Mouse (Mus musculus) brown adipose tissue, adult 24 weeks (tissue): Measurements from ENCODE around the gene Lhfpl5. TPM values are rescaled to one million over a fixed set of nuclear protein-coding genes. Genes with fewer than 3 reads are reported as not detected.
"Not testable (repeated sequence)": the region's sequence is repeated elsewhere in the genome, so short reads cannot be mapped to it uniquely, and the experiment has no call there.

Experiments
- H3K27ac ChIP-seq: fragments of 200-500 bp; replicated peaks from 2 replicates; pipeline ENCODE4 v1.5.1; 2012; ENCODE audit warnings: low read depth, mild to moderate bottlenecking, low read length
- H3K4me1 ChIP-seq: fragments of 200-500 bp; 2 replicates; pipeline ENCODE4 v1.6.1; 2012; ENCODE audit warnings: low read length, mixed read lengths; ENCODE audit not compliant: control insufficient read depth, insufficient read depth, insufficient read length
- H3K4me3 ChIP-seq: fragments of 200-500 bp; 2 replicates; pipeline ENCODE4 v1.5.1; 2012; ENCODE audit warnings: low read depth, mild to moderate bottlenecking, low read length, moderate library complexity; ENCODE audit not compliant: insufficient read depth
- polyA plus RNA-seq: library from polyadenylated mRNA; stranded (reverse); fragments of >200 nt; gene quantifications from 2 replicates; pipeline ENCODE4 v1.2.4, GENCODE M21; 2012; ENCODE audit not compliant: missing spikeins, insufficient read depth, insufficient read length

The Lhfpl5 gene
- polyA plus RNA-seq = not detected in 2 replicates

GRCm38 (mm10) chr17:28575244-28576125, at the start of gene Lhfpl5:
Lhfpl5 (plus strand) TSS chr17:28575641.
- no peak within 1 kb of the TSS for H3K27ac ChIP-seq
- no peak within 1 kb of the TSS for H3K4me3 ChIP-seq
- H3K4me1 ChIP-seq = no peaks in the 10 kb centered on the region

GRCm38 (mm10) chr17:28527184-28528042, 48.0 kb upstream of the Lhfpl5 start:
- Histone ChIP-seq H3K27ac (no peak overlapping the region), H3K4me1 (no peaks in the 10 kb centered on the region), H3K4me3 (peak overlapping the region; percentile 21; the same call in 1 of the 2 replicates)

GRCm38 (mm10) chr17:28528043-28528351, 47.4 kb upstream of the Lhfpl5 start:
- Histone ChIP-seq H3K27ac (no peak overlapping the region), H3K4me3 (peak overlapping the region; percentile 21; the same call in 1 of the 2 replicates), H3K4me1 (no peaks in the 10 kb centered on the region)

GRCm38 (mm10) chr17:28529116-28529515, 46.3 kb upstream of the Lhfpl5 start:
- Histone ChIP-seq H3K4me3 (no peak overlapping the region), H3K4me1 (no peaks in the 10 kb centered on the region), H3K27ac (no peak overlapping the region)

- H3K27ac ChIP-seq = no peak within 1 kb of the TSS
- H3K4me1 ChIP-seq = no peaks in the 10 kb centered on the region
- H3K4me3 ChIP-seq = no peak within 1 kb of the TSS
Measured at GRCm38 (mm10) chr17:28530506-28530905, 44.9 kb upstream of the Lhfpl5 start, which contains the start of gene Armc12. Armc12 (plus strand) TSS chr17:28530806.

- H3K4me1 ChIP-seq = no peaks in the 10 kb centered on the region
- H3K27ac ChIP-seq = no peak overlapping the region
- H3K4me3 ChIP-seq = no peak overlapping the region
Measured at GRCm38 (mm10) chr17:28531946-28532345, 43.5 kb upstream of the Lhfpl5 start.

GRCm38 (mm10) chr17:28532557-28532956, 42.9 kb upstream of the Lhfpl5 start:
- no peak overlapping the region for H3K27ac ChIP-seq
- H3K4me1 ChIP-seq = no peaks in the 10 kb centered on the region
- no peak overlapping the region for H3K4me3 ChIP-seq

- H3K4me1 ChIP-seq = no peaks in the 10 kb centered on the region
- no peak overlapping the region for H3K27ac ChIP-seq
- no peak overlapping the region for H3K4me3 ChIP-seq
Measured at GRCm38 (mm10) chr17:28533327-28533726, 42.1 kb upstream of the Lhfpl5 start.

GRCm38 (mm10) chr17:28537881-28538280, 37.6 kb upstream of the Lhfpl5 start:
- Histone ChIP-seq H3K4me1 (no peaks in the 10 kb centered on the region), H3K4me3 (no peak overlapping the region), H3K27ac (no peak overlapping the region)

GRCm38 (mm10) chr17:28546925-28547324, 28.5 kb upstream of the Lhfpl5 start:
- H3K4me1 ChIP-seq = no peaks in the 10 kb centered on the region
- H3K27ac ChIP-seq = no peak overlapping the region
- H3K4me3 ChIP-seq = no peak overlapping the region

GRCm38 (mm10) chr17:28548550-28548949, 26.9 kb upstream of the Lhfpl5 start:
- no peaks in the 10 kb centered on the region for H3K4me1 ChIP-seq
- no peak overlapping the region for H3K27ac ChIP-seq
- H3K4me3 ChIP-seq = no peak overlapping the region

- Histone ChIP-seq H3K4me1 (no peaks in the 10 kb centered on the region), H3K4me3 (no peak within 1 kb of the TSS), H3K27ac (no peak within 1 kb of the TSS)
Measured at GRCm38 (mm10) chr17:28549111-28549510, 26.3 kb upstream of the Lhfpl5 start, which contains the start of gene Clpsl2. Clpsl2 (plus strand) TSS chr17:28549411.

GRCm38 (mm10) chr17:28553040-28553793, 22.2 kb upstream of the Lhfpl5 start:
- Histone ChIP-seq H3K4me1 (no peaks in the 10 kb centered on the region), H3K4me3 (no peak overlapping the region), H3K27ac (no peak overlapping the region)

GRCm38 (mm10) chr17:28554021-28554420, 21.4 kb upstream of the Lhfpl5 start:
- H3K4me3 ChIP-seq, H3K27ac ChIP-seq, H3K4me1 ChIP-seq: not testable (repeated sequence)
